Mouse (Mus musculus) liver, postnatal 0 days (tissue): ENCODE measurements at regions not wholly inside any gene's neighbourhood (a gene's known extent, or its start where the extent isn't known, plus 50 kb on each side); places are given as distances from the start of the nearest gene placed in this dataset.
A peak's percentile ranks its signal among the peaks of the same experiment; 100 is the strongest.

Experiments
- ATAC-seq: fragments of 200-750 bp; cut with Nextera tagmentation; 2 replicates; pipeline ENCODE4 v1.8.0; 2017; ENCODE audit warnings: mild to moderate bottlenecking, moderate library complexity
- DNase-seq: peaks from one replicate; pipeline ENCODE4 v3.0.0-alpha.2; 2016
- H3K27ac ChIP-seq: fragments of 300-500 bp; sonication (generic); 2 replicates; pipeline ENCODE4 v1.5.1; 2014; ENCODE audit warnings: antibody characterized with exemption, moderate library complexity, mild to moderate bottlenecking, low read depth
- H3K27me3 ChIP-seq: fragments of 300-500 bp; sonication (generic); 2 replicates; pipeline ENCODE4 v1.6.1; 2014; ENCODE audit warnings: low read length, control low read depth, mixed read lengths; ENCODE audit not compliant: insufficient read depth
- H3K36me3 ChIP-seq: fragments of 300-500 bp; sonication (generic); replicated peaks from 2 replicates; pipeline ENCODE4 v1.6.1; 2014; ENCODE audit warnings: mild to moderate bottlenecking, control low read depth, low read length, moderate library complexity, mixed read lengths; ENCODE audit not compliant: insufficient read depth
- H3K4me1 ChIP-seq: fragments of 300-500 bp; sonication (generic); 2 replicates; pipeline ENCODE4 v1.6.1; 2014; ENCODE audit warnings: antibody characterized with exemption, mild to moderate bottlenecking, control low read depth; ENCODE audit not compliant: insufficient read depth
- H3K4me2 ChIP-seq: fragments of 300-500 bp; sonication (generic); 2 replicates; pipeline ENCODE4 v1.6.1; 2014; ENCODE audit warnings: low read depth, mild to moderate bottlenecking, low read length, moderate library complexity, mixed read lengths
- H3K4me3 ChIP-seq: fragments of 300-500 bp; sonication (generic); 2 replicates; pipeline ENCODE4 v1.5.1; 2014; ENCODE audit warnings: low read depth, low read length
- H3K9ac ChIP-seq: fragments of 300-500 bp; sonication (generic); replicated peaks from 2 replicates; pipeline ENCODE4 v1.6.1; 2014; ENCODE audit warnings: mild to moderate bottlenecking, moderate library complexity
- H3K9me3 ChIP-seq: fragments of 300-500 bp; sonication (generic); 2 replicates; pipeline ENCODE4 v1.6.1; 2016; ENCODE audit warnings: mild to moderate bottlenecking, control low read depth, low read length, mixed read lengths
- CTCF ChIP-seq: sonication (generic); IDR thresholded peaks from 2 replicates; pipeline ENCODE4 v1.5.1; 2016; ENCODE audit warnings: antibody characterized with exemption, low read depth
- EP300 ChIP-seq: IDR thresholded peaks from 2 replicates; pipeline ENCODE4 v1.6.1; 2016; ENCODE audit warnings: antibody characterized with exemption, low read depth, mild to moderate bottlenecking
- WGBS: fragments of 180-500 bp; shearing (Covaris S2); extraction: QIAGEN DNeasy Blood & Tissue Kit; methylation state at CpG from one replicate; pipeline ENCODE4 v1.1.7; 2014; ENCODE audit not compliant: insufficient replicate concordance; 5-methylcytosine and 5-hydroxymethylcytosine counted together

GRCm38 (mm10) chr10:96458551-96458950 is 158.3 kb upstream of the Btg1 start:
- 78% methylated on average over 4 of the region's 4 CpGs for WGBS
- no peak for ATAC-seq
- Histone ChIP-seq H3K4me3 (no peak overlapping the region), H3K4me2 (no peak overlapping the region), H3K27me3 (no peaks in the 10 kb centered on the region), H3K9me3 (no peaks in the 10 kb centered on the region), H3K27ac (no peak overlapping the region), H3K9ac (no peak overlapping the region), H3K36me3 (no peaks in the 10 kb centered on the region), H3K4me1 (no peaks in the 10 kb centered on the region; the same call in 1 of the 2 replicates)
- DNase-seq = no peak
- TF ChIP-seq CTCF = no peak
- no peak for TF ChIP-seq EP300

- no peaks in the 10 kb centered on the region for H3K27me3 ChIP-seq
- H3K36me3 ChIP-seq = no peaks in the 10 kb centered on the region
- H3K4me1 ChIP-seq = no peaks in the 10 kb centered on the region; the same call in 1 of the 2 replicates
- no peak overlapping the region for H3K27ac ChIP-seq
- no peaks in the 10 kb centered on the region for H3K9me3 ChIP-seq
- 79% methylated on average over 3 of the region's 3 CpGs for WGBS
- H3K4me2 ChIP-seq = no peak overlapping the region
- no peak overlapping the region for H3K4me3 ChIP-seq
- no peak overlapping the region for H3K9ac ChIP-seq
- ATAC-seq (peak; percentile 33; the same call in 1 of the 2 replicates), DNase-seq (no peak)
- no peak for TF ChIP-seq CTCF
- no peak for TF ChIP-seq EP300
These were observed 157.6 kb upstream of the Btg1 start for GRCm38 (mm10) chr10:96459186-96459585.

GRCm38 (mm10) chr10:96460151-96460550 is 156.7 kb upstream of the Btg1 start:
- no peaks in the 10 kb centered on the region for H3K36me3 ChIP-seq
- H3K4me2 ChIP-seq = no peak overlapping the region
- ATAC-seq (no peak), DNase-seq (no peak)
- no peaks in the 10 kb centered on the region for H3K27me3 ChIP-seq
- no peak overlapping the region for H3K4me3 ChIP-seq
- 61% methylated on average over 9 of the region's 9 CpGs for WGBS
- no peak overlapping the region for H3K27ac ChIP-seq
- TF ChIP-seq CTCF (no peak), EP300 (no peak)
- H3K4me1 ChIP-seq = no peaks in the 10 kb centered on the region; the same call in 1 of the 2 replicates
- H3K9ac ChIP-seq = no peak overlapping the region
- H3K9me3 ChIP-seq = no peaks in the 10 kb centered on the region

GRCm38 (mm10) chr10:96460617-96461338 is 156.0 kb upstream of the Btg1 start:
- H3K4me3 ChIP-seq = no peak overlapping the region
- DNase-seq = no peak
- no peak overlapping the region for H3K27ac ChIP-seq
- no peak overlapping the region for H3K4me2 ChIP-seq
- no peak for TF ChIP-seq EP300
- no peak for TF ChIP-seq CTCF
- no peaks in the 10 kb centered on the region for H3K27me3 ChIP-seq
- WGBS = 71% methylated on average over 10 of the region's 10 CpGs
- no peaks in the 10 kb centered on the region for H3K9me3 ChIP-seq
- H3K4me1 ChIP-seq = no peaks in the 10 kb centered on the region; the same call in 1 of the 2 replicates
- ATAC-seq = no peak
- H3K9ac ChIP-seq = no peak overlapping the region
- no peaks in the 10 kb centered on the region for H3K36me3 ChIP-seq

GRCm38 (mm10) chr10:96465967-96466366 is 150.8 kb upstream of the Btg1 start:
- 0 out of 2 replicates have a peak, but pooled peaks have one; percentile 25 for ATAC-seq
- 43% methylated on average over 6 of the region's 6 CpGs for WGBS
- Histone ChIP-seq H3K27ac (peak overlapping the region; percentile 41; the same call in 1 of the 2 replicates), H3K27me3 (no peaks in the 10 kb centered on the region), H3K9me3 (no peaks in the 10 kb centered on the region), H3K36me3 (no peaks in the 10 kb centered on the region), H3K4me1 (no peaks in the 10 kb centered on the region), H3K9ac (no peak overlapping the region), H3K4me3 (no peak overlapping the region), H3K4me2 (no peak overlapping the region)
- DNase-seq = no peak
- no peak for TF ChIP-seq CTCF
- no peak for TF ChIP-seq EP300

- Histone ChIP-seq H3K4me1 (no peaks in the 10 kb centered on the region), H3K9ac (no peak overlapping the region), H3K4me3 (no peak overlapping the region), H3K27me3 (no peaks in the 10 kb centered on the region), H3K9me3 (no peaks in the 10 kb centered on the region), H3K4me2 (no peak overlapping the region), H3K36me3 (no peaks in the 10 kb centered on the region), H3K27ac (no peak overlapping the region)
- TF ChIP-seq CTCF (no peak), EP300 (no peak)
- WGBS = 65% methylated on average over 3 of the region's 3 CpGs
- DNase-seq = no peak
- ATAC-seq = no peak
These were observed 150.0 kb upstream of the Btg1 start for GRCm38 (mm10) chr10:96466845-96467244.
